Mouse (Mus musculus) myocyte (in vitro differentiated cells): ENCODE data around the gene Id4. TPM values are rescaled to one million over a fixed set of nuclear protein-coding genes. Genes with fewer than 3 reads are reported as not detected.

Source experiments
- H3K27me3 ChIP-seq: one replicate; pipeline ENCODE4 v1.6.1; 2011; ENCODE audit not compliant: control insufficient read depth, insufficient read depth, insufficient read length
- H3K36me3 ChIP-seq: one replicate; pipeline ENCODE4 v1.6.1; 2011; ENCODE audit not compliant: control insufficient read depth, insufficient read depth
- H3K4me2 ChIP-seq: one replicate; pipeline ENCODE4 v1.6.1; 2011; ENCODE audit warnings: low read depth, control low read depth
- H3K4me3 ChIP-seq: one replicate; pipeline ENCODE4 v1.5.1; 2011; ENCODE audit warnings: mild to moderate bottlenecking, control low read depth, moderate library complexity
- H3K79me2 ChIP-seq: one replicate; pipeline ENCODE4 v1.6.1; 2011; ENCODE audit not compliant: control insufficient read depth, insufficient read depth
- H3ac ChIP-seq: one replicate; pipeline ENCODE4 v1.6.1; 2011; ENCODE audit not compliant: control insufficient read depth, insufficient read length
- CEBPB ChIP-seq: IDR thresholded peaks from 2 replicates; pipeline ENCODE4 v1.6.1; 2011; ENCODE audit warnings: mild to moderate bottlenecking, moderate library complexity; ENCODE audit not compliant: poor library complexity, insufficient read depth, severe bottlenecking
- E2F4 ChIP-seq: IDR thresholded peaks from one replicate; pipeline ENCODE4 v1.6.1; 2011; ENCODE audit warnings: mild to moderate bottlenecking, control low read depth, moderate library complexity; ENCODE audit not compliant: insufficient read depth
- MAX ChIP-seq: IDR thresholded peaks from one replicate; pipeline ENCODE4 v1.6.1; 2011; ENCODE audit warnings: low read depth, mild to moderate bottlenecking, control low read depth
- MYOD1 ChIP-seq, 3 experiments: IDR thresholded peaks; one replicate each; pipeline ENCODE4 v1.6.1; 2011; ENCODE audit warnings: control low read depth in 2 of 3, low read depth in 2 of 3, mild to moderate bottlenecking in 2 of 3, moderate library complexity in 1 of 3; ENCODE audit not compliant: insufficient read length in 2 of 3, control insufficient read depth in 1 of 3
- MYOG ChIP-seq, 3 experiments: IDR thresholded peaks; one replicate each; pipeline ENCODE4 v1.6.1; 2011; ENCODE audit warnings: control low read depth in 2 of 3, low read depth in 2 of 3, mild to moderate bottlenecking in 2 of 3; ENCODE audit not compliant: insufficient read length in 2 of 3, control insufficient read depth in 1 of 3, insufficient read depth in 1 of 3
- POLR2A ChIP-seq: IDR thresholded peaks from one replicate; pipeline ENCODE4 v1.6.1; 2011; ENCODE audit warnings: low read depth, mild to moderate bottlenecking, control low read depth, moderate library complexity; ENCODE audit not compliant: insufficient read length
- POLR2AphosphoS2 ChIP-seq: IDR thresholded peaks from one replicate; pipeline ENCODE4 v1.6.1; 2011; ENCODE audit warnings: low read depth, control low read depth; ENCODE audit not compliant: insufficient read length
- REST ChIP-seq: IDR thresholded peaks from one replicate; pipeline ENCODE4 v1.6.1; 2011; ENCODE audit warnings: mild to moderate bottlenecking, control low read depth, moderate library complexity; ENCODE audit not compliant: insufficient read depth, insufficient read length
- SRF ChIP-seq: IDR thresholded peaks from one replicate; pipeline ENCODE4 v1.6.1; 2011; ENCODE audit warnings: low read depth; ENCODE audit not compliant: control insufficient read depth, insufficient read length
- TCF12 ChIP-seq: IDR thresholded peaks from one replicate; pipeline ENCODE4 v1.6.1; 2011; ENCODE audit warnings: mild to moderate bottlenecking, control low read depth; ENCODE audit not compliant: poor library complexity, insufficient read depth, severe bottlenecking
- TCF3 ChIP-seq: IDR thresholded peaks from one replicate; pipeline ENCODE4 v1.6.1; 2011; ENCODE audit warnings: low read depth, control low read depth; ENCODE audit not compliant: insufficient read length
- USF1 ChIP-seq: IDR thresholded peaks from one replicate; pipeline ENCODE4 v1.6.1; 2011; ENCODE audit warnings: low read depth, mild to moderate bottlenecking, control low read depth, moderate library complexity
- polyA plus RNA-seq: library from polyadenylated mRNA; unstranded; fragments of >200 nt; fragmentation: generic; extraction: Trizol; gene quantifications from one replicate; pipeline ENCODE4 v1.2.1, GENCODE M21; 2012; ENCODE audit warnings: missing spikeins

Gene Id4
- 0.07 TPM for polyA plus RNA-seq

DNA sequence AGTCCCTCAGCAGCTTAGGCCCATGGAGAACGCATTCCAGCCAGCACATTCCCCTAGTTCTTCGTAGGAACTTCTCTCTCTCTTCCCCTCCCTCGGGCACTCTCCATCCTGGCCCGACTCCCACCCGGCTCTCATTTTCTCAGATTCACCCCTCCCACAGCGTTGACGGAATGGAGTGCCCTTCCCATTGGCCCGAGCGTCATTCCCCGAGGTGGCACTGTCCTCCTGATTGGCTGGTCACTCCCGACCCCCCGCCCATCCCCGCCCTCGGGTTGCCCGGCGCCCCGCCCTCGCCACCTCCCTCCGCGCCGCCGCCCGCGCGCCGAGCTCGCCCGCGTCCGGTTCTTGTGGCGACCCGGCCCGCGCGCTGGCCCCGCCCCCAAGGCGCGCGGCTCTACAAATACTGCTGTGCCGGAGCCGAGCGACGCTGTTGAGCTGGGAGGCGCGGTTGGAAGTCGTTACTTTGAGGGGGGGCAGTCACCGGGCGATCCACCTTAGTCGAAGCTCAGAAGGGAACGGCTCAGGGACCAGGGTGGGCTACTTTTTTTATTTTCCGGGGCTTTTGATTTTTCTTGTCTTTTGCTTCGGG is at the start of gene Id4:
Gene Id4, plus strand, starts transcription at position 539 of the 589 bp plus-strand sequence.
- TF ChIP-seq USF1, result no peak
- peak; percentile 56 for TF ChIP-seq POLR2A
- TF ChIP-seq MYOD1 (IDR thresholded peaks at IDR 0.05; ENCODE audit: control insufficient read depth in 1 of 3, insufficient read length in 2 of 3, low read depth in 2 of 3), result no peak
- H3K4me2 ChIP-seq, result peak within 1 kb of the TSS; percentile 96
- H3K4me3 ChIP-seq, result peak within 1 kb of the TSS; percentile 22
- peak within 1 kb of the TSS; percentile 6 for H3ac ChIP-seq
- H3K79me2 ChIP-seq, result no peaks in the 10 kb centered on the region
- no peaks in the 10 kb centered on the region for H3K36me3 ChIP-seq
- H3K27me3 ChIP-seq, result peaks cover 12% of the 10 kb centered on the region

- Histone ChIP-seq H3K4me2 (peak overlapping the region; percentile 19), H3K79me2 (no peaks in the 10 kb centered on the region), H3K4me3 (no peak overlapping the region), H3K36me3 (no peaks in the 10 kb centered on the region), H3ac (no peak overlapping the region), H3K27me3 (no peaks in the 10 kb centered on the region)
- TF ChIP-seq POLR2A (no peak), E2F4 (no peak), TCF3 (no peak), POLR2AphosphoS2 (no peak), REST (no peak), SRF (no peak), TCF12 (no peak), MYOG (IDR thresholded peaks at IDR 0.05; ENCODE audit: control insufficient read depth in 1 of 3, insufficient read depth in 1 of 3, insufficient read length in 2 of 3, low read depth in 2 of 3) (no peak)
Observed at GRCm38 (mm10) chr13:48227136-48227535, 33.9 kb upstream of the Id4 start.

GRCm38 (mm10) chr13:48227712-48228111 is 33.3 kb upstream of the Id4 start:
- Histone ChIP-seq H3K4me3 (no peak overlapping the region), H3ac (no peak overlapping the region), H3K79me2 (no peaks in the 10 kb centered on the region), H3K27me3 (no peaks in the 10 kb centered on the region), H3K4me2 (peak overlapping the region; percentile 94), H3K36me3 (no peaks in the 10 kb centered on the region)
- peak in 2 of 3 experiments; percentile 61 to 78 for TF ChIP-seq MYOD1 (IDR thresholded peaks at IDR 0.05; ENCODE audit: control insufficient read depth in 1 of 3, insufficient read length in 2 of 3, low read depth in 2 of 3)
- no peak for TF ChIP-seq TCF3
- TF ChIP-seq TCF12, result no peak
- TF ChIP-seq POLR2A, result peak; percentile 55
- TF ChIP-seq MYOG (IDR thresholded peaks at IDR 0.05; ENCODE audit: control insufficient read depth in 1 of 3, insufficient read depth in 1 of 3, insufficient read length in 2 of 3, low read depth in 2 of 3), result peak in 2 of 3 experiments; percentile 68 to 74

DNA sequence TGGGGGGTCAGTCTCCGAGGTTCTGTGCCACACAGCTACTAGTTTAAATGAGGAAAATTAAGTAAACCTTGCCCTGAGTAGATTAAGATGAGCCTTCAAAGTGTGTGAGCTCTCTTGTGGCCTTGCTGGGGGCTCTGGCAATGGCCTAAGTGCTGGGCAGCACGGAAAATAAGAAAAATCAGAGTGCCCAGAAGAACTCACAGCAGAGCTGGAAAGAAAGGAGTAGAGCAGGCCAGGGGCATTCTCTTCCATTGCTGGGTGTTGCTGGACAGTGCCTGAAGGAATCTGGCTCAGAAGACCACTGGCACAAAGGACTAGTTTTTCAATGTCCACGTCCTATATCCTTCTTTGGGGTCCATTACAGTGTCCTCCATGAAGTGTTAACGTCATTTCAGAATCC is 32.9 kb upstream of the Id4 start:
- Histone ChIP-seq H3K79me2 (no peaks in the 10 kb centered on the region), H3K27me3 (no peaks in the 10 kb centered on the region), H3ac (no peak overlapping the region), H3K36me3 (no peaks in the 10 kb centered on the region), H3K4me2 (peak overlapping the region; percentile 94), H3K4me3 (no peak overlapping the region)
- TF ChIP-seq REST, result no peak
- TF ChIP-seq USF1, result no peak
- TF ChIP-seq TCF3, result no peak
- TF ChIP-seq POLR2AphosphoS2, result no peak
- no peak for TF ChIP-seq MYOD1 (IDR thresholded peaks at IDR 0.05; ENCODE audit: control insufficient read depth in 1 of 3, insufficient read length in 2 of 3, low read depth in 2 of 3)
- TF ChIP-seq POLR2A, result no peak
- no peak for TF ChIP-seq SRF
- TF ChIP-seq E2F4, result no peak
- no peak for TF ChIP-seq CEBPB
- TF ChIP-seq MYOG (IDR thresholded peaks at IDR 0.05; ENCODE audit: control insufficient read depth in 1 of 3, insufficient read depth in 1 of 3, insufficient read length in 2 of 3, low read depth in 2 of 3), result no peak
- no peak for TF ChIP-seq TCF12
- TF ChIP-seq MAX, result no peak

DNA sequence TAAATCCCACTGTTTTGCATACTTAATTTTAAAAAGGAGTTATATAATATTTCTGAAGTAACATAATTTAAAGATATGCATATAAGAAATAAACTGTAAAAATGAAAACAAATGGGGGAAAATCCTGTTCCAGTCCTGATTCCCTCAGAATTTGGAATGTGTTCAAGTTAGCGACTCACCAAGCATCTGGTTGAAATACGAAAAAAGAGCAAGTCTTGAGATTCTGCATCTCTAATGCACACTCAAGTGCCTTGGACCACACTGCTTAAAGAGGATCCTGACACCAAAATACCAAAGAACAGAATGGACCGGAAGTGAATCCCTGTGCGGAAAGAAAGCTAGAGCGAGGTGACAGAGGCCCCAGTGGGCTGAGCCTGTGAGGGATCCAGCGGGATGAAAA is 30.0 kb upstream of the Id4 start:
- no peaks in the 10 kb centered on the region for H3K79me2 ChIP-seq
- no peaks in the 10 kb centered on the region for H3K36me3 ChIP-seq
- no peak for TF ChIP-seq E2F4
- no peak for TF ChIP-seq POLR2A
- TF ChIP-seq MYOD1 (IDR thresholded peaks at IDR 0.05; ENCODE audit: control insufficient read depth in 1 of 3, insufficient read length in 2 of 3, low read depth in 2 of 3), result no peak
- no peak for TF ChIP-seq USF1
- TF ChIP-seq MAX, result no peak
- TF ChIP-seq SRF, result no peak
- TF ChIP-seq TCF12, result no peak
- TF ChIP-seq TCF3, result no peak
- no peak for TF ChIP-seq REST
- no peak for TF ChIP-seq CEBPB
- no peak for TF ChIP-seq MYOG (IDR thresholded peaks at IDR 0.05; ENCODE audit: control insufficient read depth in 1 of 3, insufficient read depth in 1 of 3, insufficient read length in 2 of 3, low read depth in 2 of 3)
- no peak for TF ChIP-seq POLR2AphosphoS2
- no peak overlapping the region for H3ac ChIP-seq
- no peak overlapping the region for H3K4me3 ChIP-seq
- no peak overlapping the region for H3K4me2 ChIP-seq
- H3K27me3 ChIP-seq, result no peaks in the 10 kb centered on the region
